Mouse (Mus musculus) midbrain, embryonic 11.5 days (tissue): Measurements from ENCODE around the gene Filip1l. TPM values are rescaled to one million over a fixed set of nuclear protein-coding genes. Genes with fewer than 3 reads are reported as not detected.
A peak's percentile ranks its signal among the peaks of the same experiment; 100 is the strongest.

Experiments
- ATAC-seq: fragments of 200-750 bp; cut with Nextera tagmentation; 2 replicates; pipeline ENCODE4 v1.8.0; 2017; ENCODE audit warnings: moderate TSS enrichment, moderate library complexity; ENCODE audit not compliant: low FRiP score
- DNase-seq: peaks from one replicate; pipeline ENCODE4 v3.0.0; 2015; ENCODE audit warnings: low spot score; ENCODE audit errors: missing footprints
- H3K27ac ChIP-seq: fragments of 300-500 bp; sonication (generic); 2 replicates; pipeline ENCODE4 v1.5.1; 2014; ENCODE audit warnings: low read depth, low read length
- H3K27me3 ChIP-seq: fragments of 300-500 bp; sonication (generic); 2 replicates; pipeline ENCODE4 v1.6.1; 2014; ENCODE audit warnings: mild to moderate bottlenecking, low read length, moderate library complexity, mixed read lengths; ENCODE audit not compliant: control insufficient read depth, insufficient read depth
- H3K36me3 ChIP-seq: fragments of 300-500 bp; sonication (generic); 2 replicates; pipeline ENCODE4 v1.6.1; 2014; ENCODE audit warnings: mild to moderate bottlenecking, low read length, moderate library complexity, mixed read lengths; ENCODE audit not compliant: control insufficient read depth, insufficient read depth
- H3K4me1 ChIP-seq: fragments of 300-500 bp; sonication (generic); 2 replicates; pipeline ENCODE4 v1.6.1; 2014; ENCODE audit warnings: low read length; ENCODE audit not compliant: control insufficient read depth, insufficient read depth
- H3K4me2 ChIP-seq: fragments of 300-500 bp; sonication (generic); 2 replicates; pipeline ENCODE4 v1.6.1; 2014; ENCODE audit warnings: mild to moderate bottlenecking, moderate library complexity
- H3K4me3 ChIP-seq: fragments of 300-500 bp; sonication (generic); 2 replicates; pipeline ENCODE4 v1.5.1; 2014; ENCODE audit warnings: low read depth, low read length
- H3K9ac ChIP-seq: fragments of 300-500 bp; sonication (generic); 2 replicates; pipeline ENCODE4 v1.6.1; 2014; ENCODE audit warnings: low read length
- H3K9me3 ChIP-seq: fragments of 300-500 bp; sonication (generic); 2 replicates; pipeline ENCODE4 v1.6.1; 2016; ENCODE audit warnings: low read length; ENCODE audit not compliant: control insufficient read depth
- WGBS: fragments of 180-500 bp; shearing (Covaris S2); extraction: QIAGEN DNeasy Blood & Tissue Kit; methylation state at CpG from one replicate; pipeline ENCODE4 v1.1.7; 2014; 5-methylcytosine and 5-hydroxymethylcytosine counted together
- polyA plus RNA-seq: library from polyadenylated mRNA; unstranded; fragments of >200 nt; fragmentation: Nextera tagmentation; extraction: Ambion mirVana; gene quantifications from 2 replicates; pipeline ENCODE4 v1.2.1, GENCODE M21; 2014

Gene Filip1l
- polyA plus RNA-seq, 1 experiment from 2014 or later, result 6.8 TPM

- Histone ChIP-seq H3K4me1 (no peaks in the 10 kb centered on the region), H3K27ac (no peak overlapping the region), H3K4me2 (no peak overlapping the region), H3K9me3 (no peaks in the 10 kb centered on the region), H3K4me3 (no peak overlapping the region), H3K27me3 (no peaks in the 10 kb centered on the region), H3K9ac (no peak overlapping the region), H3K36me3 (no peaks in the 10 kb centered on the region)
- no peak for DNase-seq
- WGBS, result 91% methylated on average over 8 of the region's 8 CpGs
- ATAC-seq, result no peak
These were observed 137.8 kb downstream of the Filip1l start for GRCm38 (mm10) chr16:57490691-57491090.

GRCm38 (mm10) chr16:57491853-57492252 lies 139.0 kb downstream of the Filip1l start:
- WGBS, result 96% methylated on average over 4 of the region's 4 CpGs
- Histone ChIP-seq H3K27me3 (no peaks in the 10 kb centered on the region), H3K4me3 (no peak overlapping the region), H3K4me1 (peaks cover 2% of the 10 kb centered on the region; the same call in 1 of the 2 replicates), H3K36me3 (no peaks in the 10 kb centered on the region), H3K9ac (no peak overlapping the region), H3K9me3 (no peaks in the 10 kb centered on the region), H3K4me2 (no peak overlapping the region), H3K27ac (no peak overlapping the region)
- DNase-seq, result no peak
- no peak for ATAC-seq

GRCm38 (mm10) chr16:57495476-57496203 lies 142.7 kb downstream of the Filip1l start:
- Histone ChIP-seq H3K4me2 (no peak overlapping the region), H3K27ac (no peak overlapping the region), H3K4me1 (peaks cover 2% of the 10 kb centered on the region; the same call in 1 of the 2 replicates), H3K36me3 (no peaks in the 10 kb centered on the region), H3K9ac (no peak overlapping the region), H3K27me3 (no peaks in the 10 kb centered on the region), H3K4me3 (no peak overlapping the region), H3K9me3 (no peaks in the 10 kb centered on the region)
- ATAC-seq (no peak), DNase-seq (no peak)
- WGBS, result 90% methylated on average over 10 of the region's 10 CpGs

- Histone ChIP-seq H3K9ac (no peak overlapping the region), H3K36me3 (no peaks in the 10 kb centered on the region), H3K4me3 (no peak overlapping the region), H3K27ac (no peak overlapping the region), H3K27me3 (no peaks in the 10 kb centered on the region), H3K9me3 (no peaks in the 10 kb centered on the region), H3K4me1 (peaks cover 2% of the 10 kb centered on the region; the same call in 1 of the 2 replicates), H3K4me2 (no peak overlapping the region)
- ATAC-seq (peak; percentile 48; the same call in 1 of the 2 replicates), DNase-seq (no peak)
- 70% methylated on average over 10 of the region's 10 CpGs for WGBS
These were observed 143.7 kb downstream of the Filip1l start for GRCm38 (mm10) chr16:57496437-57497173.

GRCm38 (mm10) chr16:57500851-57501250 lies 148.0 kb downstream of the Filip1l start:
- Histone ChIP-seq H3K9me3 (no peaks in the 10 kb centered on the region), H3K36me3 (no peaks in the 10 kb centered on the region), H3K9ac (no peak overlapping the region), H3K4me2 (no peak overlapping the region), H3K4me3 (no peak overlapping the region), H3K27ac (no peak overlapping the region), H3K27me3 (no peaks in the 10 kb centered on the region), H3K4me1 (peaks cover 2% of the 10 kb centered on the region; the same call in 1 of the 2 replicates)
- DNase-seq, result no peak
- no peak for ATAC-seq
- WGBS, result 74% methylated on average over 3 of the region's 3 CpGs

GRCm38 (mm10) chr16:57502230-57502629 lies 149.3 kb downstream of the Filip1l start:
- H3K4me1 ChIP-seq, result no peaks in the 10 kb centered on the region
- no peak overlapping the region for H3K4me2 ChIP-seq
- no peaks in the 10 kb centered on the region for H3K9me3 ChIP-seq
- 34% methylated on average over 2 of the region's 2 CpGs for WGBS
- no peak overlapping the region for H3K4me3 ChIP-seq
- no peaks in the 10 kb centered on the region for H3K27me3 ChIP-seq
- DNase-seq, result no peak
- H3K9ac ChIP-seq, result no peak overlapping the region
- H3K27ac ChIP-seq, result no peak overlapping the region
- ATAC-seq, result no peak
- no peaks in the 10 kb centered on the region for H3K36me3 ChIP-seq

GRCm38 (mm10) chr16:57502761-57503160 lies 149.9 kb downstream of the Filip1l start:
- no peak overlapping the region for H3K4me3 ChIP-seq
- no peaks in the 10 kb centered on the region for H3K9me3 ChIP-seq
- no peak overlapping the region for H3K9ac ChIP-seq
- 87% methylated on average over 5 of the region's 5 CpGs for WGBS
- no peaks in the 10 kb centered on the region for H3K27me3 ChIP-seq
- ATAC-seq (no peak), DNase-seq (no peak)
- H3K4me2 ChIP-seq, result no peak overlapping the region
- H3K36me3 ChIP-seq, result no peaks in the 10 kb centered on the region
- no peak overlapping the region for H3K27ac ChIP-seq
- no peaks in the 10 kb centered on the region for H3K4me1 ChIP-seq

GRCm38 (mm10) chr16:57504728-57505127 lies 151.8 kb downstream of the Filip1l start:
- no peaks in the 10 kb centered on the region for H3K9me3 ChIP-seq
- H3K27ac ChIP-seq, result no peak overlapping the region
- H3K4me1 ChIP-seq, result no peaks in the 10 kb centered on the region
- ATAC-seq (no peak), DNase-seq (no peak)
- no peak overlapping the region for H3K9ac ChIP-seq
- H3K4me2 ChIP-seq, result no peak overlapping the region
- H3K4me3 ChIP-seq, result no peak overlapping the region
- H3K36me3 ChIP-seq, result no peaks in the 10 kb centered on the region
- no peaks in the 10 kb centered on the region for H3K27me3 ChIP-seq
- 92% methylated on average over 4 of the region's 4 CpGs for WGBS

- ATAC-seq, result no peak
These were observed 153.2 kb downstream of the Filip1l start for GRCm38 (mm10) chr16:57506133-57506532.

More at GRCm38 (mm10) chr16:57506133-57506532, 153.2 kb downstream of the Filip1l start:
- Histone ChIP-seq H3K4me3 (no peak overlapping the region), H3K4me1 (no peaks in the 10 kb centered on the region), H3K4me2 (no peak overlapping the region), H3K9me3 (no peaks in the 10 kb centered on the region), H3K9ac (no peak overlapping the region), H3K36me3 (no peaks in the 10 kb centered on the region), H3K27ac (no peak overlapping the region), H3K27me3 (no peaks in the 10 kb centered on the region)
- DNase-seq, result no peak
- 85% methylated on average over 6 of the region's 6 CpGs for WGBS
